Mouse (Mus musculus) ovary, adult 18-20 months (tissue): ENCODE results near the gene Helb.
A peak's percentile ranks its signal among the peaks of the same experiment; 100 is the strongest.
"Not testable (repeated sequence)": the region's sequence is repeated elsewhere in the genome, so short reads cannot be mapped to it uniquely, and the experiment has no call there.

ENCODE experiments used
- DNase-seq: peaks from one replicate; pipeline ENCODE4 v3.0.0; 2022; ENCODE audit warnings: low spot score, mixed read lengths

Helb gene

GRCm38 (mm10) chr10:120112507-120113396 lies at the start of gene Helb:
TSS of gene Helb (minus strand) at chr10:120112987.
- peak; percentile 94 for DNase-seq

- DNase-seq: no peak
Observed at GRCm38 (mm10) chr10:120160533-120160932, 47.7 kb upstream of the Helb start.

GRCm38 (mm10) chr10:120153911-120154310 lies 41.1 kb upstream of the Helb start:
- no peak for DNase-seq

GRCm38 (mm10) chr10:120151672-120152071 lies 38.9 kb upstream of the Helb start:
- DNase-seq: no peak

GRCm38 (mm10) chr10:120140916-120141516 lies 28.2 kb upstream of the Helb start:
- no peak for DNase-seq

GRCm38 (mm10) chr10:120140193-120140592 lies 27.4 kb upstream of the Helb start:
- no peak for DNase-seq

- DNase-seq: no peak
Observed at GRCm38 (mm10) chr10:120136020-120136562, 23.3 kb upstream of the Helb start.

GRCm38 (mm10) chr10:120133697-120134096 lies 20.9 kb upstream of the Helb start:
- no peak for DNase-seq

- no peak for DNase-seq
Observed at GRCm38 (mm10) chr10:120130621-120131020, 17.8 kb upstream of the Helb start.

GRCm38 (mm10) chr10:120128601-120129277 lies 16.0 kb upstream of the Helb start:
- DNase-seq: no peak

GRCm38 (mm10) chr10:120125465-120125857 lies 12.7 kb upstream of the Helb start:
- no peak for DNase-seq

- DNase-seq: peak; percentile 34
Observed at GRCm38 (mm10) chr10:120124801-120125464, 12.1 kb upstream of the Helb start.

GRCm38 (mm10) chr10:120123721-120124120 lies 10.9 kb upstream of the Helb start:
- no peak for DNase-seq

- DNase-seq: no peak
Observed at GRCm38 (mm10) chr10:120115249-120115648, 2.5 kb upstream of the Helb start.

GRCm38 (mm10) chr10:120114493-120114892 lies 1.7 kb upstream of the Helb start:
- no peak for DNase-seq

GRCm38 (mm10) chr10:120113980-120114379 lies 1.2 kb upstream of the Helb start:
- no peak for DNase-seq

- DNase-seq: not testable (repeated sequence)
Observed at GRCm38 (mm10) chr10:120113482-120113881, 695 bp upstream of the Helb start.

- no peak for DNase-seq
Observed at GRCm38 (mm10) chr10:120111691-120112319, 982 bp downstream of the Helb start.

- DNase-seq: no peak
Observed at GRCm38 (mm10) chr10:120100806-120101205, 12.0 kb downstream of the Helb start.

- DNase-seq: no peak
Observed at GRCm38 (mm10) chr10:120097564-120097963, 15.2 kb downstream of the Helb start.

- DNase-seq: no peak
Observed at GRCm38 (mm10) chr10:120095716-120096115, 17.1 kb downstream of the Helb start.
